Mouse (Mus musculus) thymus, postnatal 25 days (tissue): ENCODE measurements around the gene Hic2.

Source experiments
- DNase-seq: peaks from one replicate; pipeline ENCODE4 v3.0.0; 2022

Hic2 gene

GRCm38 (mm10) chr16:17277342-17278211 is 44.2 kb downstream of the Hic2 start:
- peak; percentile 69 for DNase-seq

DNA sequence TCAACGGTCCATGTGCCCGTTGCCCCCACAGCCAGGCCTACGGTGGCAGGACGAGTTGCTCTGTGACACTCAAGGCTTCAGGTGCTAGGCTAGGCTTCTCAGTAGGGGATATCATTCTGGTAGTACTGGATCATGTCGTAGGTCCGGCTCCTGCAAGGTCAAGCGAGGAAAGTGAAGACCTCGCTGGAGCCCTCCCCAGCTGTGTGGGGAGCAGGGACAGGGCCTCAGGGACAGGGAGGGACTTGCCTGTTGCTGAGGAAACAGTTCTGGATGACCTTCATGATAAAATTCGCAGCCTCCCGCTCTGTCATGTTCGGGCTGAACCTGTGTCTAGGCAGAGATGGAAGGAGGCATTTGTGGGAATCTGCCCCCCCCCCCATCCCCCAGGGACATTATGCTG is 47.1 kb downstream of the Hic2 start:
- DNase-seq = no peak

DNA sequence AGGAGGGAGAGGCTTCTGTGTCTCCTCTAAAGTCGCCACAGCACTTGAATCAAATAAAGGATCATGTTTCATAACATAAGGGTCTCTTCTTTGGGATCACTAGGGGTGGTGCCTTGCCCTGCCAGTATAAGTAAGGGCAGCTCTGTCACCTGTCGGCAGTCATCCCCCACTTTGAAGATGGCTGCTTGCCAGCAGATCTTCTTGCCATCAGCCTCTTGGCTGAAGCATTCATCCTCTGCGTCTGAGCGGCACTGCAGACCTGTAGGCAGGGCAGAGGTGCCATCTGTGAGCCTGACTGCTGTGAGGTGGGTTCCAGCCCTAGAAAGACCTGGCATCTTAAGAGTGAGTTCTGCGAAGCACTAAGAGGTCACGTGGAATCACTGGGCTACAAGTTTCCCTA is 49.8 kb downstream of the Hic2 start:
- DNase-seq = no peak

GRCm38 (mm10) chr16:17287103-17287502 is 53.7 kb downstream of the Hic2 start:
- DNase-seq = no peak

DNA sequence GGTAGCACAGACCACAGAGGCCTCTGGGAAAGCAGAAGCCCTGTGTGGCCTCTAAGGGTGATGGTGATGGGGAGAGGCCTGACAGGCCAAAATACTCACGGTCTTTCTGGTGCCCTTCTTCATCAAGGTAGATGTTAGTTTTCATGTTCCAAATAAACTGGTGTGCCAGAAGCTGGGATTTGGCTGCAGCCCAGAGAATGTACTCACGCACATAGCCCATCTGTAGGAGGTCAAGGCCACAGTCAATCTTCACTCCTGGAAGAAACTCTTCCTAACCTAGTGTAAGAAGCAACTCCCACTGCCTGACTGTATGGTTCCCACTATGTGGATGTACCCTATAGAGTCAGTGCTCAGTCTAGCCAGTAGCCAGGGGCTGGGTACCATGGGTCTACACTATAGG is 57.6 kb downstream of the Hic2 start:
- DNase-seq = no peak

DNA sequence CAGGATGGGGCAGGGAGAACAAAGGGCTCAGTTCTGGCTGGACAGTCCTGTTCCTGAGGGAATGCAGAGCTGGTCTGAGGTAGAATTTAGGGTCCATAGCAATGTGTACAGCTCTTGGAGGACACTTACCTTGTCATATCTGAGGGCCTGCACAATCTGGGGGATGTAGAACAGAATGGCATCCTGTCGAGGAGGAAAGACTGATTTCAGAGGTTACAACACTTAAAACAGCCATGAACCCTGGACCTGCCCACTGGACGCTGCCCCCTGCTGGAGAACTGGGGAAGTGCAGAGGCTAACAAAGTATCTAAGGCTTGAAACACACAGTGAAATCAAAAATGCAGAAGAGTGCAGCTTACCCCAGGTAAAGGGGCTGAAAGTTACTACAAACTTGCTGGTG is 59.4 kb downstream of the Hic2 start:
- peak; percentile 86 for DNase-seq

DNA sequence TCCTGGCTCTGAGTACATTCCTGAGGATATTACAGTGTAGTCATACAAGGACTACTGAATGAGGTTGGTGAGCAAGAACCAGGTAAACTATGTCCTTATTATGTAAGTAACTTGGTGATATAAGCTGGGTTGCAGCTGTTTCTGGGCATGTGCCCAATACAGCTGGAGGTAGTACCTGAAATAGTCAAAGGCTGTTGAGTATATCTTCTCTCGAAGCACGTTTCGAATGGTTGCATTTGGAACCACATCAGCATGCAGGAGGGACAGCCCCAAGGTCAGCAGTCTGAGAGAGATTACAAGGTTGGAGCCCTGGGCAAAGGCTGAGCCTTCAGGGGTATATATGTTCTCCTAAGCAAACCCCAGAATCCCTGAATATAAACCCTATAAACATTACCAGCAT is 67.4 kb downstream of the Hic2 start:
- DNase-seq = no peak

DNA sequence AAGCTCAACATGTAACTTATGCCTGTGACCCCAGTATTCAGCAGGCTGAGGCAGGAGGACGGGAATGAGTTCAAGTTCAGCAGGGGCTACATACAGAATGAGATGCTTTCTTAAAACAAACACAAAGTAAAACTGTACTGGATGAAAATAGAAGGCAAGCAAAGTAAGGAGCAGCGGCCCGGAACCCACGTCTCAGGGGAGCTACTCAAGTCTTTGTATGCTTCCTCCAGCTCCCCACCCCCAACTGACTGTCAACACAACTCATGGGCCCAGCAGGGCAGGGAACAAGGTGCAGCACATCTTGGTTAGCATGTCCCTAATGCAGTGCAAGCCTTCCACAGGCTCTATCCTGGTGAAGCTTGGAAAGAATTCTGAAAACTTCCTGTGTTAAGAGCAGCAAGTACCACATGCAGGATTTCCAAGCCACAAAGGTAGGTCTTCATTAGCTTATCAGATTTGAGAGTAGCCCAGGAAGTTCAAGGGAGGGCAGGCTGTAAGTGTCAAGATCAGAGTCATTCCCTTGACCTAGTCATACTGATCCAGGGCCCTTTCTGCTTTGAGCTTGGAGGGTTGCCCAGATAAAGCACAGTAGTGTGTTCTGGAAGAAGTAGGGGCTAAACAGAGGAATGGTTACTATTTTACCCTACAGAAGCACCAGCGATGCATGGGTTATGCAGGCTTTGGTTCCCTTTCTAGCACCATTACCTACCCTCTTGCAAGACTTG is 70.3 kb downstream of the Hic2 start:
- no peak for DNase-seq

DNA sequence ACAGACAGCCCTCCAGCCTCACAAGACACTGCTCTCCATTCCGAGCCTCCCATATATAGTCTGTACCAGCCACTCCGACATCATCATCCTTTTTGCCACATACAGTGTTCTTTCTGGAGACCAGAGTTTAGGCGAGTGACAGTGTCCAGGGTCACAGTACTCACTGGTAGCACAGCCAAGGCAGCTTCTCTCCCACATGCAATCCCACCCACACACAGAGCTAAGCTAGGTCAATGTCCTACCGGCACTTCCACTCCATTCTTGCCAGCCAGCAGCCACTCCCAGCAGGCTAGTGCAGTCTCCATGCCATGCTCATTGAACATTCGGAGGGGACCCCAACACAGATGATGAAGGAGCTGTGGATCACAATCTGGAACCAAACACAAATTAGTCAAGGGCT is 74.1 kb downstream of the Hic2 start:
- no peak for DNase-seq

GRCm38 (mm10) chr16:17309036-17309435 is 75.7 kb downstream of the Hic2 start:
- no peak for DNase-seq

DNA sequence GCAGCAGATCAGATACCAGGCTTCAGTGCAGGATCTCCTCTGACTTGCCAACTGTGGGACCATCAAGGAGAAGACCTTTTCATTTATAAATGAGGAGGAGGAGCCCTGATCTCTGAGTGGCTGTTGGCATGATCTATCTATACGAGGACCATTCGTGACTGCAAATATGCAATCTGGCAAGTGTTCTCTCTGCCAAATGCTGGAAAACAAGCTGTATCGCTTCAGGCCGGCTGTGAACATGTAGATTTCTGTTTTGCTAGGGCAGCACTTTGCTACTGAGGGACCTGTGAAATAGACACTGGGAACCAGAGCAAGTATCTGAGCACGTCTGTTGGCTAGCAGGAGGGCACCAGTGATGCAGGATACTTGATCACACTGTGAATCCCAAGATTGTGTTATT is 79.2 kb downstream of the Hic2 start:
- no peak for DNase-seq
